Mouse (Mus musculus) cerebellum, postnatal 4 days (tissue): Measurements from ENCODE around the gene Olfr873.
"Not testable (repeated sequence)": the region's sequence is repeated elsewhere in the genome, so short reads cannot be mapped to it uniquely, and the experiment has no call there.

Experiments
- DNase-seq, 2 experiments: peaks; one replicate each; pipeline ENCODE4 v3.0.0; 2022; ENCODE audit warnings: low spot score in 2 of 2, mixed read lengths in 1 of 2

Olfr873 gene

DNA sequence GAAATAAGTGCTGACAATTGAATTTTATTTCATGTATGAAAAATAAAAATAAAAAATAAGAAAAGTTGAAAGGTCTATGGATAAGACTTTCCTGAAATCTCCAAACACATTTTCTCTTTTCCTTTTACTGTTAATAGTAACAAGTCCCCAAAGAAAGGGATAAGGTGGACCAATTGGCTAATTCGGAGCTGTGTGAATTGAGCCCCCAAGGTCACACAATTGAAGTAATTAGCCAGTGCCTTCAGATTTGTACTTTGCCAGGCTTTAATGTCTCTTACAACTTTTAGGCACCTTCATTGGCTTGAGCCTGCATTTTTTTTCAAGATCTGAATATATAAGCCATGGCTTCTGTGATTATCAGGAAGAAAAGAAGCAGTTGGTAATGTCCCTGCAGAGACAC is at the start of gene Olfr873:
Olfr873 (plus strand) TSS at position 301 of the 400 bp plus-strand sequence.
- DNase-seq, result no peak

DNA sequence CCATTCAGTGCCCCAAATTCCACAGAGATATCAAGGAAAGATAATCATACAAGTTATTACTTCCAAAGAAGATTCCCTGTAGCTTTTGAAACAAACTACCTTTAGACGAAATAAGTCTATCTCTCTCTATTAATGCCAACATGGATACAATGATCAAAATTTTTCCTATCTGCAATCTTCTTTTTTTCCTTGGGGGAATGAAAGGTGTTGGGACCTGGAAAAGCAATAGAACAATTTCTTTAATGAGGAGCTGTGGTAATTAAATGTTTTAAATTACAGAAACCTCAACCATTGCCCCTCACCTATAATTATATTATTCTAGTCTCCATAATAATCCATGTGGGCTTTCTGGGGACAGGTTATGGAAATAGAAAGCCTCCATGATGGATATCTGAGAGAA is 16.3 kb upstream of the Olfr873 start, which contains the start of gene Olfr39:
Olfr39 (plus strand) TSS at position 301 of the 400 bp plus-strand sequence.
- no peak for DNase-seq

DNA sequence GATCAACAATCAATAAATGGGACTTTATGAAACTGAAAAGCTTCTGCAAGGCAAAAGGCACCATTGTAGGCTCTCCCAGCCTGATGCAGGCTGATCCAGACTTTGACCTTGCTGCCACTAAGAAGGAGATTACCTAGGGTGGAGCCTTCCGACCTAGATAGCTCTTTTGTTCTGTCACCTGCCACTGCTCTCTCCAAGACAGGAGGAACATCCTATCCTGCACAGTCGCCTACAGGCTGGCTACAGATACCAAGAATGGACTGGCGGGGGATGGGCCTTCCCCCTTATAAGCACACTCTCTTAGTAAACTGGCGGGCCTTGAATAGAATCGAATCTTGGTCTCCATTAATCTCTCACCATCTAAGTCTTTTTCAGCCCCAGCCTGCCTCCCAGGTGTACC is 2.8 kb upstream of the Olfr873 start:
- DNase-seq, result not testable (repeated sequence)

DNA sequence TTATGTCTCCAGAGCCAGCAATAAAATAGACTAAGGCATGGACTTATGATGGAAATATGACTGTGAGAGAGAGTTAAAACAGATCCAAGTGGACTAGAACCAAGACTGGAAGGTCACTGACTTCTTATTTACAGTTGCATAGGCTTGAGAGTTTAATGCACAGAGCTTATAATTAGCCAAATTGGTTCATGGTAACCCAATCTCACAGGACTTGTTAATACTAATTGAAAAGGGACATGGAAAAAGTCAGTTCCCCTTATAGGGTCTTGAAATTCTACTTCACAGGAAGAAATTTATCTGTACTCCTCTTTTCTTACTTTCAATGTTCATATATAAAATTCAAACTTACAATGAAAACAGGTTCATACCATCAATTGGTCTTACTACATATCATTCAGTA is 37.7 kb downstream of the Olfr873 start, which contains the start of gene Olfr18:
Olfr18 (minus strand) TSS at position 101 of the 400 bp plus-strand sequence.
- DNase-seq, result no peak

DNA sequence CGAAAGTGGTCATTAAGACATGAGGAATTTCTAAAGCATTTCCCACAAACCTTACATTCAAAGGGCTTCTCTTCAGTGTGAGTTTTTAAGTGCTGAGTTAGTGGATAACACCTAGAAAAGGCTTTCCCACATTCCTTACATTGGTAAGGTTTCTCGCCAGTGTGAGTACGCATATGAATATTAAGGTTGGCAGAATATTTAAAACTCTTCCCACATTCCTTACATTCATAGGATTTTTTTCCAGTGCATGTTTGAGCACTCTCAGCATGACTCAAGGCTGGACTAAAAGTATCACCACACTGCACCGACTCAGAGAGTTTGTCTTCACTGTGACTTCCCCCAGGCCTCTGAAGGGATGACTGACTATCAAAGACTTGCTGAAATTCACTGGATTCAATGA is 50.2 kb downstream of the Olfr873 start:
- DNase-seq, result no peak
